Mouse (Mus musculus): Measurements from ENCODE around the gene Usp9x. TPM values are rescaled to one million over a fixed set of nuclear protein-coding genes. Genes with fewer than 3 reads are reported as not detected.
A peak's percentile ranks its signal among the peaks of the same experiment; 100 is the strongest.

Gene Usp9x
- polyA plus RNA-seq, 1 experiment from 2014 or later, result 21.4 TPM

DNA sequence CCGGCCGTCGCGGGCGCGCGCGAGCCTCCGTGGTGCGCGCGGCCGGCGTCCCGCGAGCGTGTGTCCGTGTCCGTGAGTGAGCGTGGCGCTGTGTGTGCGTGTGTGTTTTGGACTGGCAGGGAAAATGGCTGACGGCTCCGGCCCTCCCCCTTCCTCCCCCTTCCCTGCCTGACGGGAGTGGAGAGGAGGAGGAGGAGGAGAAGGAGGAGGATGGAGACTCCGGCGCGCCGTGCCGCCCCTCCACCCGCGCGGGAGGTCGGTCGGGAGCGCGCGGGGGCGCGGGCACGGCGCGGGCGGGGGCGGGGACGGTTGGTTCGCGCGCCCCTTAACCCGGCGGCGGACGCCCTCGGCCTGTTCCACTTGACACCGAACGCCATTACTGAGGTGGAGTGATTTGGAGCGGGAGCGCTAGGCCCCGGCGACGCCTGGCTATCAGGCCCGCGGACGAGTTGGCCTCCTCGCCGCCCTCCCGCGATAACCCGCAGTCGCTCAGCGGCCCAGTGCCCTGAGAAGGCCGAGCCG lies 1.2 kb downstream of the Usp9x start:
- DNase-seq (ENCODE audit: low spot score), result peak; percentile 58

GRCm38 (mm10) chrX:13085621-13086020 lies 14.3 kb downstream of the Usp9x start:
- no peak for DNase-seq (ENCODE audit: low spot score)

DNA sequence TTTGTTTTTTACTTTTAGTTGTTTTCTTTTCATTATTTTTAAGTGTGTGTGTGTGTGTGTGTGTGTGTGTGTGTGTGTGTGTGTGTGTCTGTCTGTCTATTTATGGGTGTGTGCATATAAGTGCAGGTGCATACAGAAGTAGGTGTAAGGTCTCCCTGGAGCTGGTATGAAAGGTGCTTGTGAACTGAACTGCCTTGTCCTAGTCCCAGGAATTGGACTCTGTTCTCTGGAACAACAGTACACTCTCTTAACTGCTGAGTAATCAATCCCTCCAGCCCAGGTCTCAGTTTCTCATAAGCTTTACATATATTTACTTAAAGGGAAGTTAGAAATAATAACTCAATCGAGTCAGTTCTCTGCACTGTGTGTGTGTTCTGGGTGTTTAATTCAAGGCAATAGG lies 25.7 kb downstream of the Usp9x start:
- DNase-seq (ENCODE audit: low spot score), result no peak

GRCm38 (mm10) chrX:13206514-13206913 lies 135.2 kb downstream of the Usp9x start:
- no peak for DNase-seq (ENCODE audit: low spot score)

DNA sequence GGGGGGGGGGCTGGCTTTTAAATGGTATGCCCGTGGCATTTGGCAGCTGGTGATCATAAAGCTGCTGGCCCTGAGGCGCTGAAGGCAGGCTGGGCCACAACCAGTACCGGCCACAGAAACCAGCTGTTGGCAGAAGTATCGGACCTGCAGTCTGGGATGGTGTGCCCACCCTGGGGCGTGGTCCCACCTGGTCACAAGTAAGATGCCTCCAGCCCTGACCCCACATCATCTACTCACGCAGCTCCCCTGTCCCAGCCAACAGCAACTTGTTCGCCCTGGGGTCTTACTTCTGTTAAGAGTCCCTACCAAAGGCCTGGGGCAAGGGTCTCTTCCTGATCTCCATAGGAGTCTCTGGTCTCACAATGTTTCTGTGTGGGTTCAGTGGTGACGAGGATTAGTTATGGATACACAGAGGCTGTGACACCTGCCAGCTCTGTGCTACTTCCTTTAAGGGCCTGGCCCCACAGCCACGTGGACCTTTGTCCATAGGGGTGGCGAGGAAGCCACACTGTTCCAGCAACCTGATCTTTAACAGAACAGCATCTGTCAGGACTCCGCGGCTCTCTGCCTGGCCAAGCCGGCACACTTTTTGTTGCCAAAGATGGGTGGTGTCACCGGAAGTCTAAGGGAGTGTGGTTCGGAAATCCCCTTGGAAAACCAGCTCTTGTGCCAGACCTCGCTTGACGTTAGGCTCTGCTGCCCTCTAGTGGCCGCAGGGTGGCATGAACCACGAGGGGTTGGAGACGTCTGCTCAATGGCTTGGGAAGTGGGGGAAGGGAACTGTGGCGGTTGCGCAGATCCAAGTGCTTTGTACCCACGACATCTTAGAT lies 136.4 kb downstream of the Usp9x start:
- DNase-seq (ENCODE audit: low spot score), result peak; percentile 85

- DNase-seq (ENCODE audit: low spot score), result no peak
Measured at GRCm38 (mm10) chrX:13208404-13208803, 137.1 kb downstream of the Usp9x start.

- peak; percentile 51 for DNase-seq (ENCODE audit: low spot score)
Measured at GRCm38 (mm10) chrX:13214275-13214674, 143.0 kb downstream of the Usp9x start.

Other genes with a start within 250 kb of the Usp9x start
- gene Ddx3x, start 209.5 kb downstream of the Usp9x start, polyA plus RNA-seq (2015; fragmentation: Nextera tagmentation; extraction: Ambion mirVana), result 122 and 124 TPM in 2 replicates